Mouse (Mus musculus): ENCODE data around the gene Cd2bp2.

DNA sequence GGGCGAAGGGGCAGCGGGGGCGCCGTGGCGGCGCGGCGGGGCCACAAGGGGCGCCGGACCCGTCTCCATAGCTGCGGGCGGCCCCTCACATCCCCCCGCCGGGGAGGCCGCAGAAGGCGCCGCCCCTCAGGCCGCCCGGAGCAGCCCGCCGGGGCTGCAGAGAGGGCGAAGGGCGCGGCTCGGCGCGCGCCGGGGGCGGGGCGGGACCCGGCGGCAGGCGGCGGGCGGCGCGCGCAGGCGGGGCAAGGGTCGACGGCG is 12.4 kb upstream of the Cd2bp2 start, which contains the start of gene Tbc1d10b:
- TF ChIP-seq ZKSCAN1 (IDR thresholded peaks at IDR 0.05; ENCODE audit: low read depth, low read length), result no peak
- TF ChIP-seq CTCF (IDR thresholded peaks at IDR 0.05 in 2 of 3, conservative IDR thresholded peaks at IDR 0.05 in 1 of 3; ENCODE audit: control insufficient read depth in 1 of 3, insufficient read depth in 1 of 3, low read depth in 2 of 3, low read length in 3 of 3, poor library complexity in 1 of 3, severe bottlenecking in 1 of 3), result no peak
- no peak for TF ChIP-seq SMC3 (IDR thresholded peaks at IDR 0.05; ENCODE audit: low read depth, low read length)
- no peak for TF ChIP-seq MAX (IDR thresholded peaks at IDR 0.05; ENCODE audit: low read length)
- no peak for TF ChIP-seq JUND (IDR thresholded peaks at IDR 0.05; ENCODE audit: low read depth, low read length)
- TF ChIP-seq EP300 (IDR thresholded peaks at IDR 0.05; ENCODE audit: low read depth in 1 of 2, low read length in 2 of 2), result no peak
- TF ChIP-seq POLR2A (IDR thresholded peaks at IDR 0.05; ENCODE audit: control insufficient read depth in 1 of 2, insufficient read depth in 1 of 2, low read depth in 1 of 2, low read length in 2 of 2, poor library complexity in 1 of 2), result no peak; a peak in 1 of 4 replicates
- TF ChIP-seq MYC (IDR thresholded peaks at IDR 0.05; ENCODE audit: low read depth, low read length), result no peak
- TF ChIP-seq MEF2A (IDR thresholded peaks at IDR 0.05; ENCODE audit: extremely low read depth, insufficient replicate concordance, low read depth, low read length, poor library complexity, severe bottlenecking), result no peak
- no peak for TF ChIP-seq E2F4 (IDR thresholded peaks at IDR 0.05; ENCODE audit: borderline replicate concordance, low read depth, low read length)
- TF ChIP-seq TCF12 (IDR thresholded peaks at IDR 0.05; ENCODE audit: low read depth, low read length), result no peak
- no peak for TF ChIP-seq KAT2A (conservative IDR thresholded peaks at IDR 0.05; ENCODE audit: low read depth, low read length)
- TF ChIP-seq HCFC1 (IDR thresholded peaks at IDR 0.05; ENCODE audit: low read depth, low read length), result no peak
- no peak for TF ChIP-seq ETS1 (IDR thresholded peaks at IDR 0.05; ENCODE audit: low read depth, low read length)

All from MEL (cell line).